Mouse (Mus musculus) erythroblast, adult 5-6 weeks (primary cell): Measurements from ENCODE around the gene Gm10477. TPM values are rescaled to one million over a fixed set of nuclear protein-coding genes. Genes with fewer than 3 reads are reported as not detected.
"Not testable (repeated sequence)": the region's sequence is repeated elsewhere in the genome, so short reads cannot be mapped to it uniquely, and the experiment has no call there.

Experiments
- ATAC-seq: replicated peaks from 2 replicates; pipeline ENCODE4 v1.8.0; 2016; ENCODE audit warnings: moderate number of reproducible peaks, mild to moderate bottlenecking, moderate TSS enrichment, inconsistent platforms; ENCODE audit not compliant: poor library complexity, low FRiP score, severe bottlenecking
- total RNA-seq, 2 experiments: library from RNA; stranded (forward) in 1 of 2; stranded (reverse) in 1 of 2; fragments of 150-400 nt in 1 of 2; fragments of 200-764, 138-1000 nt in 1 of 2; gene quantifications; 2 replicates each; pipeline versions ENCODE4 v1.2.3 to v1.2.4; 2015 to 2017; ENCODE audit warnings: low replicate concordance in 2 of 2

Gm10477 gene
- total RNA-seq (2015; ENCODE audit: low replicate concordance) (not detected in 2 replicates), total RNA-seq (2017; ENCODE audit: low replicate concordance) (44.9 TPM in 1 of 2 replicates, not detected in the other)

DNA sequence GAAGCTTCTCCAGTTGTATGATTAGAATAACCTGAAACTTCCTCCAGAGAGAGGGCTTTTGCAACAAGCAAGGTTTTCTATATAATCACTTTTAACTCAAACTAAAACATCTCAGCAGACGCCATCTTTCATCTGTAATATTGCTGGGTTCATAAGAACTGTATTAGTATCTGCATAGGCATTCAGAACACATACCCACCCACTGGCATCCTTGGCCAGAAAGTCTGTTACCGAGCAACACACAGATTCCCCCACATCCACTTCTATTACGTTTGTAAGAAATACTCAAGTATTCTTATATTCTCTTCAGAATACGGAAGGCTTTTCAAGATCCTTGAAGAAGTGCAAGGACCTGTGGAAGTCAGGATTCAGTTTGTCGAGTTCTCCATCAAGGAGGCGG is at the start of gene Gm10477:
TSS of gene Gm10477 (plus strand) at position 301 of the 400 bp plus-strand sequence.
- ATAC-seq: not testable (repeated sequence)

DNA sequence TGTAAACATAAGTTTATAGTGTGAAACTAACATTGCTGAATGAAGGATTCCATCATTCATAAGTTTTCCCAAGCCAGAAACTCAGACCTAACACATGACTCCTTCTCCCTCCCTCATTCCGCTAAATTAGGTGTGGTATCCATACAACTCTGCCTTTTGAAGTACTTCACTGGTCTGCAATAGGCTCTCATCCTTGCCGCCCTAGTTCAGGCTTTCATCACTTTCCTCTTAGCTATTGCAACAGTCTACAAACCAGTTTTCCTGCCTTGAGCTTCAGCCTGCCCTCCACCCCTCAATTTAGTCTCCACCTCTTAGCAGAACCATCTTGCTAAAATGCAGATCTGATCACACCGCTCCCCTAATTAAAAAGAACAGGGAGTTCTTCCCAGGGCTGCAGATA is 47.0 kb upstream of the Gm10477 start:
- no peak for ATAC-seq

DNA sequence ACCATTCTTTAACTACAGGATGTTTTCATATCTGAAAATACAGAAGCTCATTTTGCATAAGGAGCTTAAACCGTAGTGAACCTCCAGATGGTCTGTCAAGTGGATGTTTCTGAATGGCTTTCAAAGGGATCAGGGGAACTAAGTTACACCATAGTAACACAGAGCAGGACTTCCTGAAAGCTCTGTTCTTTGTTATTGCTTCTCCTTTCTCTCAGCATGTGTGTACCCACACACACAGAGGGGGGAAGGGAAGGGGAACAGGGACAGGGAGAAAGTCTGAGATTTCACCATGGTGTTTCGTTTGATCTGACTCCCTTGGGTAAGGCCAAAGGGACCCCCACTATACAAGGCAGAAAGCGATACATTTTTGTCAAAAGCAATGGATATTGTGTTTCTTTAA is 42.6 kb upstream of the Gm10477 start:
- ATAC-seq: no peak

DNA sequence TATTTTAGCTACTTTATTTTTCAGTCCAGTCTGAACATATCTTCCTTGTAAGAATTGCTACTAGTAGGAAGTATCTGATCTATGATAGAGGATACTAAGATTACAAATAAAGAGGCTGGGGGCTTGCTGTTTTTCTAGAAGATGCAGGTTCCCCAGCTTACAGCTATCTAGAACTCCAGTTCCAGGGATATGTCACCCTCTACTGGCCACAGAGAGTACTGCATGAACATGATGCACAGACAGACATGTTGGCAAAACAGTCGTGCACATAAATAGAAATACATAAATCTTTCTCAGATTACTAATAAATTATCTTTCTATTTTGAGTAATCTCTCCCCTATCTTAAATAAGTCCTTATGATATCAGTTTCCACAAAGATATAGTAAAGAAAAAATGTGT is 34.8 kb upstream of the Gm10477 start:
- ATAC-seq: peak; percentile 79; the same call in 1 of the 2 replicates

DNA sequence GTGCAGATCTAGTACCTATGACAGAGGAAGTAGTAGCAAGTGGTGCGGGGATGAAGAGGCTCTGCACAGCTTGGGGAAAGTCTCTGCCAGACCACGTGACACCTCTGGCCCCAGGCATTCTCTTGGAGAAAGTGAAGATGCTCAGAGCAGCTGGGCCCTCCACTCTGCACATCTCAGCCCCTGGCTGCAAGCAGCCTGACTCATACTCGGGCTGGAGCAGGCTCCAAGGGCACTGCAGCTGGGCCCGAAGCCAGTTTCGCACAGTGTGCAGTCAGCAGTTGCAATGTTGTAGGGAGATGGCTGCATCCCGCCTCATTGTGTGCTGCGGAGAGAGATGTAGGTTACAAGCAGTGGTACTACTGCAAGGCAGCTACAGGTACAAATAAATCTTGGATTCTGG is 27.3 kb upstream of the Gm10477 start:
- ATAC-seq: no peak

DNA sequence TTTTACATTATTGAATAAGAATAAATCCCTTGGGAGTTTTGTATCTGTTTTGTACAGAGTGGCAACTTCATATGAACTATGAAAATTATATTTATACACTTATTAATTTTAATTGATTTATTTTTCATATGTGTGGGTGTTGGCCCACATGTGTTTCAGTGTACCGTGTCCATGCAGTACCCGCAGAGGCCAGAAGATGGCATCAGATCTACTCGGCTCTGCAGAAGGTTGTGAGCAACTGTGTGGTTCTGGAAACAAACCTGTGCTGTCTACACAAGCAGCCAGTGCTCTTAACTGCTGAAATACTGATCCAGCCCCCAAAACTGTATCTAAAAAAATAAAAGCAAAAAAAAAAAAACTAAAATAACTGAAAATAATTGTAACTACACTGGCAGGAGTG is 6.7 kb downstream of the Gm10477 start:
- no peak for ATAC-seq

DNA sequence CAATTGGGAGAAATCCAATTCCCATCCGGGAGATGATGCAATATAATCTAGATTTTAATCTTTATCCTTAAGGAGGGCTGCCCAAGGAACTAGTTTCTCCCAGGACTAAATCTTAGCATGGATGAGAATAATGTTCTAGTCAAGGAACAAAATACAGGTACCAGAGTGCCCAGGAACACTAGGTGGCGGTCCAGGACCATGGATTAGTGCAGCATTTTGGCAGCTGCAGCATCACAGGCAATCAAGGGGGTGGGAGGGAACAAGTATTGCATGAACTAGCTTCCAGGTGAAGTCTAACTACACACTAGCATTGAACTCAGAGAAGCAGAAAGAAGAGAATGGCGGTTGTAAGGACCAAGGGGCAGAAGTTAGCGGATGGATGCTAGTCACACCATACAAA is 12.6 kb downstream of the Gm10477 start:
- ATAC-seq: no peak

DNA sequence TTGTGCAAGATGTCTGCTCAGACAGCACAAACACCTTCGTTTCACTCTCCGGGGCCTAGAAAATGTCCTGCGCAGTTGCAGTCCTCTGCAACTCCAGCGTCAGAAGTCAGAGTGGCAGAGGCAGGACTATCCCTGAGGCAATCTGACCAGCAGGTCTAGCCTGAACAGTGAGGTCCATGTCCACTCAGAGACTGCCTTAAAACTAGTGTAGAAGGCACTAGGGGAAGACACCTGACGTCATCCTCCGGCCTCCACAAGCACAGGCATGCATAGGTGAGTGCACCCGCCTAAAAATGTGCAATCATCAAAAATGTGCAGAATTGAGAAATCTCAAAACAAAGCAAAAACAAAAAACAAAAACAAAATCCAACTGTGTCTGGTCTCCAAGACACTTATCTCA is 25.0 kb downstream of the Gm10477 start, which contains the start of gene Gm648:
TSS of gene Gm648 (minus strand) at position 101 of the 400 bp plus-strand sequence.
- no peak for ATAC-seq

DNA sequence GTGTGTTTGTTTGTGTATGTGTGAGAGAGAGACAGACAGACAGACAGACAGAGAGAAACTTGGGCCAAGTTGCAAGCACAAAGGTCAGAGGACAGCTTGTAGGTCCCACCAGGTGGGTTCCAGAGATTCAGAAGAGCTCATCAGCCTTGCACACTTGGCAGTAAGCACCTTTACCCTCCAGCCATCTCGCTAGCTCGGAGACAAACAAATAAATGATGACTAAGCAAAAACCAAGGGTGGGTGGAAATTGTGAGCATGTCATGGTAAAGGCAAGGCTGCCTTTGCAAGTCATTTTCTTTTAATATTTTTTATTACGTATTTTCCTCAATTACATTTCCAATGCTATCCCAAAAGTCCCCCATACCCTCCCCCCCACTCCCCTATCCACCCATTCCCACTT is 29.0 kb downstream of the Gm10477 start:
- no peak for ATAC-seq

DNA sequence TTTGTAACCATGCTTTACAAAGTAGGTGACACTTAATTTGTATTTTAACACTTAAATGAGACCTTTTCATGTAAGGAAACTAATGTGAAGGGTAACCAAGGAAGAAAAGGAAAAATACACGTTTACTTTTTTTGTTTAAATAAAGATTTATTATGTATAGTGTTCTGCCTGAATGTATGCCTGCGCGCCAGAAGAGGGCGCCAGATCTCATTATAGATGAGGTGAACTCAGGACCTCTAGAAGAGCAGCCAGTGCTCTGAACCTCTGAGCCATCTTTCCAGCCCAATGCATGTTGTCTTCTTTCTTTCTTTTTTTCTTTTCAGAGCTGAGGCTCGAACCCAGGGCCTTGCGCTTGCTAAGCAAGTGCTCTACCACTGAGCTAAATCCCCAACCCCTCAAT is 47.9 kb downstream of the Gm10477 start:
- ATAC-seq: no peak

Other genes with a start within 250 kb of the Gm10477 start
- 0.42 TPM in 1 of 2 replicates, not detected in the other for gene Zfp449, start 178.3 kb upstream of the Gm10477 start, total RNA-seq (2015; ENCODE audit: low replicate concordance)
- 0.17 TPM in 1 of 2 replicates, not detected in the other for gene Zfp449, start 178.3 kb upstream of the Gm10477 start, total RNA-seq (2017; ENCODE audit: low replicate concordance)
- gene Smim10l2a, start 150.2 kb upstream of the Gm10477 start, total RNA-seq (2015; ENCODE audit: low replicate concordance): not detected in 2 replicates
- not detected in 2 replicates for gene Smim10l2a, start 150.2 kb upstream of the Gm10477 start, total RNA-seq (2017; ENCODE audit: low replicate concordance)
- not detected in 2 replicates for gene Gm2174, start 76.8 kb upstream of the Gm10477 start, total RNA-seq (2015; ENCODE audit: low replicate concordance)
- 12.1 TPM in 1 of 2 replicates, not detected in the other for gene Gm2174, start 76.8 kb upstream of the Gm10477 start, total RNA-seq (2017; ENCODE audit: low replicate concordance)
- 234 and 283 TPM in 2 replicates for gene Ints6l, start 69.9 kb upstream of the Gm10477 start, total RNA-seq (2015; ENCODE audit: low replicate concordance)
- gene Ints6l, start 69.9 kb upstream of the Gm10477 start, total RNA-seq (2017; ENCODE audit: low replicate concordance): 177 and 200 TPM in 2 replicates
- not detected in 2 replicates for gene Gm648, start 24.9 kb downstream of the Gm10477 start, total RNA-seq (2015; ENCODE audit: low replicate concordance)
- gene Gm648, start 24.9 kb downstream of the Gm10477 start, total RNA-seq (2017; ENCODE audit: low replicate concordance): 0.84 TPM in 1 of 2 replicates, not detected in the other
- gene Mmgt1, start 73.3 kb downstream of the Gm10477 start, total RNA-seq (2015; ENCODE audit: low replicate concordance): 6.5 and 10.9 TPM in 2 replicates
- 5.9 and 6.8 TPM in 2 replicates for gene Mmgt1, start 73.3 kb downstream of the Gm10477 start, total RNA-seq (2017; ENCODE audit: low replicate concordance)
- 2.9 and 7.7 TPM in 2 replicates for gene Slc9a6, start 85.0 kb downstream of the Gm10477 start, total RNA-seq (2015; ENCODE audit: low replicate concordance)
- gene Slc9a6, start 85.0 kb downstream of the Gm10477 start, total RNA-seq (2017; ENCODE audit: low replicate concordance): 1.4 and 1.9 TPM in 2 replicates
- not detected in 2 replicates for gene Fhl1, start 207.0 kb downstream of the Gm10477 start, total RNA-seq (2015; ENCODE audit: low replicate concordance)
- 0.34 TPM in 1 of 2 replicates, not detected in the other for gene Fhl1, start 207.0 kb downstream of the Gm10477 start, total RNA-seq (2017; ENCODE audit: low replicate concordance)